21 mouse cellular contexts compared by ENCODE assay signal in the genomic region with DNA sequence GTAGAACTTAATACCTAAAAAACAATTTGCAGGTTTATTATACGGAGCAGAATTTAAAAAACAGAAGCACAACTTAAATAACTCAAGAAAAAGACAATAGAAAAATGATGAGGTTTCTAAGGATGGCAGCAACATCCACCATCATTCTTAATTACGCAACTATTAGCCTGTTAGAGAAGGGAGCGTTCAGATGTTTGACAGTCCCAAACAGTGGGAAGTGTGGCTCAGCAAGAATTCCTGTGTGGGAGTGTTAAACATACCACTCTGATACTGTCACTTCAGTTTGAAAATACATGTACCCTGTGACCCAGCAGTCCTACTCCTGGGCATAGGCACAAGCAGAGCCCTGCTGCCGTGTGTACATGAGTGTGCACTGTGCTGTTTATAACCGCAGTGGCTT.
DNase-seq lines count a peak whose midpoint lies in the region; TF ChIP-seq lines count a peak whose summit lies in the region.
"Had no signal": no experiment of that assay in that cellular context is flagged by ENCODE, and none has a peak within 500 bp of the region (broad histone marks: within the 10 kb centered on the region; RNA-seq: fewer than 3 reads in every experiment).

No protein-coding gene starts in this region.

- H3K27me3 ChIP-seq in C2C12 (ENCODE audit: control insufficient read depth, insufficient read depth, insufficient read length) (no peaks in the 10 kb centered on the region), myocyte (ENCODE audit: control insufficient read depth, insufficient read depth, insufficient read length) (no peaks in the 10 kb centered on the region)
- H3K27me3 ChIP-seq: embryonic facial prominence, embryonic 12.5 days; forebrain, embryonic 12.5 days had no signal

- intact Hi-C loops in heart, postnatal 36 days (cut with DNase I): no loop called here

- H3K4me2 ChIP-seq in myocyte (ENCODE audit: low read depth): peak overlapping the region; percentile 8
- H3K4me2 ChIP-seq: embryonic facial prominence, embryonic 12.5 days; forebrain, embryonic 12.5 days had no signal

- H3K79me3 ChIP-seq in C2C12 (ENCODE audit: low read depth): no peaks in the 10 kb centered on the region

- peaks cover 21% of the 10 kb centered on the region for H3K36me3 ChIP-seq in C2C12 (ENCODE audit: control insufficient read depth, insufficient read depth)
- H3K36me3 ChIP-seq in myocyte (ENCODE audit: control insufficient read depth, insufficient read depth): peaks cover 17% of the 10 kb centered on the region

- no peak for TF ChIP-seq CTCF in C2C12 (IDR thresholded peaks at IDR 0.05; ENCODE audit: control insufficient read depth, insufficient read depth, insufficient read length)

- H3ac ChIP-seq in C2C12 (ENCODE audit: control insufficient read depth, insufficient read length, low read depth) (no peak overlapping the region), myocyte (ENCODE audit: control insufficient read depth, insufficient read length) (no peak overlapping the region)

- H3K79me2 ChIP-seq in C2C12 (ENCODE audit: control insufficient read depth, insufficient read depth) (no peaks in the 10 kb centered on the region), myocyte (ENCODE audit: control insufficient read depth, insufficient read depth) (no peaks in the 10 kb centered on the region)

- no peak overlapping the region for H3K4me3 ChIP-seq in C2C12 (ENCODE audit: insufficient read depth, poor library complexity, severe bottlenecking)
- H3K4me3 ChIP-seq in myocyte: no peak overlapping the region
- H3K4me3 ChIP-seq: embryonic facial prominence, embryonic 10.5 days; embryonic facial prominence, embryonic 12.5 days; erythroblast, embryonic 14.5 days; forebrain, embryonic 10.5 days; forebrain, embryonic 12.5 days had no signal

- DNase-seq in 3T3-L1 (ENCODE audit: low read depth, low spot score): peak; percentile 74
- peak; percentile 34 for DNase-seq in NIH3T3 (ENCODE audit: low read depth)
- DNase-seq in heart, postnatal 36 days: no peak
- no peak for DNase-seq in adrenal gland, adult (ENCODE audit: inconsistent age in 2 of 2, low spot score in 1 of 2)
- no peak for DNase-seq in left cerebral cortex, adult 11 months (ENCODE audit: low spot score)
- DNase-seq: adrenal gland, adult 8-10 months; adrenal gland, postnatal 14 days; adrenal gland, postnatal 36 days; B cell, adult 2 months; cerebellum, adult 11-12 months; cerebellum, adult 2 months; cerebellum, adult 9-10 months; cerebellum, postnatal 10 days; cerebellum, postnatal 25 days had no signal

- TF ChIP-seq POLR2A in myocyte (IDR thresholded peaks at IDR 0.05; ENCODE audit: insufficient read length, low read depth): no peak

TF ChIP-seq in C2C12, 6 proteins besides CTCF, POLR2A, EP300 and RAD21:
- TF ChIP-seq CEBPB (IDR thresholded peaks at IDR 0.05; ENCODE audit: low read depth) (peak; percentile 86), MAX (IDR thresholded peaks at IDR 0.05) (no peak), MYOG (IDR thresholded peaks at IDR 0.05; ENCODE audit: control insufficient read depth, extremely low read depth, insufficient read length) (no peak), USF1 (IDR thresholded peaks at IDR 0.05; ENCODE audit: low read depth) (no peak), FOSL1 (IDR thresholded peaks at IDR 0.05; ENCODE audit: insufficient read depth, low read length, poor library complexity, severe bottlenecking) (no peak), MYOD1 (IDR thresholded peaks at IDR 0.05; ENCODE audit: control insufficient read depth, insufficient read length, low read depth) (no peak)
TF ChIP-seq in C2C12: peak in this region for 1.

TF ChIP-seq in myocyte, 11 proteins besides CTCF, POLR2A, EP300 and RAD21:
- TF ChIP-seq TCF12 (IDR thresholded peaks at IDR 0.05; ENCODE audit: insufficient read depth, poor library complexity, severe bottlenecking) (no peak), USF1 (IDR thresholded peaks at IDR 0.05; ENCODE audit: low read depth) (no peak), MYOG (IDR thresholded peaks at IDR 0.05; ENCODE audit: control insufficient read depth in 1 of 3, insufficient read depth in 1 of 3, insufficient read length in 2 of 3, low read depth in 2 of 3) (peak in 1 of 3 experiments; percentile 13), SRF (IDR thresholded peaks at IDR 0.05; ENCODE audit: control insufficient read depth, insufficient read length, low read depth) (no peak), CEBPB (IDR thresholded peaks at IDR 0.05; ENCODE audit: insufficient read depth, poor library complexity, severe bottlenecking) (peak; percentile 92), MYOD1 (IDR thresholded peaks at IDR 0.05; ENCODE audit: control insufficient read depth in 1 of 3, insufficient read length in 2 of 3, low read depth in 2 of 3) (peak in 1 of 3 experiments; percentile 33)

Comparison
In these comparisons a context has a peak if more than half of its experiments do, and no peak if none do; other contexts are left out.
1. DNase-seq: peak in 3T3-L1 (single experiment) and NIH3T3 (single experiment); none in heart, postnatal 36 days (0 of 2), adrenal gland, adult (0 of 2) and left cerebral cortex, adult 11 months (single experiment).